Mouse (Mus musculus): ENCODE measurements around the gene Gart. TPM values are rescaled to one million over a fixed set of nuclear protein-coding genes. Genes with fewer than 3 reads are reported as not detected.

The Gart gene
- total RNA-seq (2021) = 10 to 100 TPM; 49.2 to 56.0 TPM
- long read RNA-seq, experiment 1, transcript Gart-202 (11 exons, 1,865 nt) = major isoform, 12 of 37 reads
- long read RNA-seq, experiment 1, transcript Gart-201 (22 exons, 3,518 nt) = minor isoform, 8 of 37 reads
- long read RNA-seq, experiment 1, partial matches to known transcripts = 4 of 37 reads
- long read RNA-seq, experiment 1, other reads (novel, unspliced or antisense) = 5 of 37 reads
- long read RNA-seq, experiment 2, transcript Gart-202 (11 exons, 1,865 nt) = minor isoform, 14 of 46 reads
- long read RNA-seq, experiment 2, transcript Gart-201 (22 exons, 3,518 nt) = major isoform, 19 of 46 reads
- long read RNA-seq, experiment 2, partial matches to known transcripts = 5 of 46 reads
- long read RNA-seq, experiment 2, other reads (novel, unspliced or antisense) = 2 of 46 reads

- DNase-seq = peak; percentile 96
These were observed at the start of gene Gart for GRCm38 (mm10) chr16:91646681-91647419. Gene Gart (minus strand): TSS chr16:91646952.

- no peak for DNase-seq
These were observed 48.5 kb upstream of the Gart start for GRCm38 (mm10) chr16:91695108-91695755.

GRCm38 (mm10) chr16:91694455-91695084 lies 47.8 kb upstream of the Gart start:
- peak; percentile 47 for DNase-seq

- no peak for DNase-seq
These were observed 43.0 kb upstream of the Gart start for GRCm38 (mm10) chr16:91689791-91690190.

GRCm38 (mm10) chr16:91688619-91689334 lies 42.0 kb upstream of the Gart start, which contains the start of gene Donson:
Gene Donson (minus strand): TSS chr16:91688770.
- peak; percentile 97 for DNase-seq

GRCm38 (mm10) chr16:91688023-91688618 lies 41.4 kb upstream of the Gart start:
- DNase-seq = no peak

- no peak for DNase-seq
These were observed 39.6 kb upstream of the Gart start for GRCm38 (mm10) chr16:91686369-91686768.

GRCm38 (mm10) chr16:91685526-91685925 lies 38.8 kb upstream of the Gart start:
- DNase-seq = no peak

- no peak for DNase-seq
These were observed 33.9 kb upstream of the Gart start for GRCm38 (mm10) chr16:91680656-91681055.

- DNase-seq = no peak
These were observed 31.6 kb upstream of the Gart start for GRCm38 (mm10) chr16:91678147-91678911.

GRCm38 (mm10) chr16:91674500-91674899 lies 27.7 kb upstream of the Gart start:
- no peak for DNase-seq

GRCm38 (mm10) chr16:91663795-91664194 lies 17.0 kb upstream of the Gart start:
- DNase-seq = no peak

GRCm38 (mm10) chr16:91662336-91662735 lies 15.6 kb upstream of the Gart start:
- no peak for DNase-seq

GRCm38 (mm10) chr16:91661397-91661796 lies 14.6 kb upstream of the Gart start:
- DNase-seq = no peak

- no peak for DNase-seq
These were observed 13.0 kb upstream of the Gart start for GRCm38 (mm10) chr16:91659798-91660197.

GRCm38 (mm10) chr16:91658471-91658870 lies 11.7 kb upstream of the Gart start:
- no peak for DNase-seq

GRCm38 (mm10) chr16:91657285-91657684 lies 10.5 kb upstream of the Gart start:
- no peak for DNase-seq

GRCm38 (mm10) chr16:91655285-91655684 lies 8.5 kb upstream of the Gart start:
- DNase-seq = no peak

- no peak for DNase-seq
These were observed 5.4 kb upstream of the Gart start for GRCm38 (mm10) chr16:91652191-91652590.

GRCm38 (mm10) chr16:91649781-91650180 lies 3.0 kb upstream of the Gart start:
- DNase-seq = no peak

All from gastrocnemius, postnatal 25 days (tissue).